Mouse (Mus musculus) midbrain, embryonic 16.5 days (tissue): ENCODE results near the gene 1700012B07Rik. TPM values are rescaled to one million over a fixed set of nuclear protein-coding genes. Genes with fewer than 3 reads are reported as not detected.

ENCODE experiments used
- ATAC-seq: fragments of 200-750 bp; cut with Nextera tagmentation; 2 replicates; pipeline ENCODE4 v1.8.0; 2017; ENCODE audit warnings: moderate TSS enrichment
- H3K27ac ChIP-seq: fragments of 300-500 bp; sonication (generic); 2 replicates; pipeline ENCODE4 v1.5.1; 2014; ENCODE audit warnings: mild to moderate bottlenecking, low read length, mixed read lengths
- H3K27me3 ChIP-seq: fragments of 300-500 bp; sonication (generic); 2 replicates; pipeline ENCODE4 v1.6.1; 2014; ENCODE audit warnings: low read depth, low read length, mixed read lengths; ENCODE audit not compliant: control insufficient read depth, insufficient read depth
- H3K36me3 ChIP-seq: fragments of 300-500 bp; sonication (generic); 2 replicates; pipeline ENCODE4 v1.6.1; 2014; ENCODE audit warnings: mild to moderate bottlenecking, low read length, moderate library complexity, mixed read lengths; ENCODE audit not compliant: control insufficient read depth, insufficient read depth
- H3K4me1 ChIP-seq: fragments of 300-500 bp; sonication (generic); 2 replicates; pipeline ENCODE4 v1.6.1; 2014; ENCODE audit warnings: mild to moderate bottlenecking, low read length, mixed read lengths; ENCODE audit not compliant: control insufficient read depth, insufficient read depth
- H3K4me2 ChIP-seq: fragments of 300-500 bp; sonication (generic); 2 replicates; pipeline ENCODE4 v1.6.1; 2014; ENCODE audit warnings: mild to moderate bottlenecking, low read length, mixed read lengths
- H3K4me3 ChIP-seq: fragments of 300-500 bp; sonication (generic); 2 replicates; pipeline ENCODE4 v1.5.1; 2014; ENCODE audit warnings: low read depth, mild to moderate bottlenecking, low read length, moderate library complexity, mixed read lengths
- H3K9ac ChIP-seq: fragments of 300-500 bp; sonication (generic); 2 replicates; pipeline ENCODE4 v1.6.1; 2014; ENCODE audit warnings: low read depth, low read length, mixed read lengths
- H3K9me3 ChIP-seq: fragments of 300-500 bp; sonication (generic); replicated peaks from 2 replicates; pipeline ENCODE4 v1.6.1; 2014; ENCODE audit warnings: mild to moderate bottlenecking, low read length, mixed read lengths; ENCODE audit not compliant: control insufficient read depth, poor library complexity, severe bottlenecking
- WGBS: fragments of 180-500 bp; shearing (Covaris S2); extraction: QIAGEN DNeasy Blood & Tissue Kit; methylation state at CpG from one replicate; pipeline ENCODE4 v1.1.7; 2014; 5-methylcytosine and 5-hydroxymethylcytosine counted together
- polyA plus RNA-seq: library from polyadenylated mRNA; unstranded; fragments of >200 nt; fragmentation: Nextera tagmentation; extraction: Ambion mirVana; gene quantifications from 2 replicates; pipeline ENCODE4 v1.2.1, GENCODE M21; 2015

1700012B07Rik gene
- polyA plus RNA-seq, 1 experiment from 2014 or later: not detected

DNA sequence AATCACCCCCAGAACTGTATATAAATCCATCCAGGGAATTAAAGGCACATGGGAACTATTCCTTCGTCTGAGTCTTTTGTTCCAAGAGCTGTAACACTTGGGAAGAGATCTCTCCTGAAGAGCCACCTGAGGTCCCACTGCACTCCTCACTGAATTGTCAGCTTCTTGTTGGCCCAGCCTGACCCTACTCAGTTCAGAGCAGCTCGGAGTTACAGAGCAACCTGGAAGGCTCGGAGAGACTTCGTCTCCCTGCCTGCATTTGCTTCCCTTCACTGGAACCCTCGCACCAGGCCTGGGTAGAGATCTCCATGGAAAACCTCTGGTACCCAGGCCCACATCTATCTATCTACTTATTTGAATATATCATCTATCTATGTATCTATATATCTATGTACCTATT, 40.0 kb upstream of the 1700012B07Rik start:
- no peak overlapping the region for H3K9ac ChIP-seq
- 87% methylated on average over 5 of the region's 5 CpGs for WGBS
- H3K36me3 ChIP-seq: no peaks in the 10 kb centered on the region
- no peaks in the 10 kb centered on the region for H3K9me3 ChIP-seq
- no peaks in the 10 kb centered on the region for H3K27me3 ChIP-seq
- no peak overlapping the region for H3K4me3 ChIP-seq
- H3K4me2 ChIP-seq: no peak overlapping the region
- no peaks in the 10 kb centered on the region for H3K4me1 ChIP-seq
- no peak overlapping the region for H3K27ac ChIP-seq
- ATAC-seq: no peak

- Histone ChIP-seq H3K27ac (no peak overlapping the region), H3K36me3 (no peaks in the 10 kb centered on the region), H3K9ac (no peak overlapping the region), H3K4me1 (no peaks in the 10 kb centered on the region), H3K9me3 (no peaks in the 10 kb centered on the region), H3K4me3 (no peak overlapping the region), H3K27me3 (no peaks in the 10 kb centered on the region), H3K4me2 (no peak overlapping the region)
- no peak for ATAC-seq
- WGBS: 80% methylated on average over 11 of the region's 11 CpGs
Observed at GRCm38 (mm10) chr11:109866537-109867160, 38.8 kb upstream of the 1700012B07Rik start.

- H3K9ac ChIP-seq: no peak overlapping the region
- WGBS: 87% methylated on average over 8 of the region's 8 CpGs
- no peaks in the 10 kb centered on the region for H3K9me3 ChIP-seq
- H3K4me2 ChIP-seq: no peak overlapping the region
- no peaks in the 10 kb centered on the region for H3K27me3 ChIP-seq
- H3K4me3 ChIP-seq: no peak overlapping the region
- H3K27ac ChIP-seq: no peak overlapping the region
- H3K4me1 ChIP-seq: peaks cover under 1% of the 10 kb centered on the region; the same call in 1 of the 2 replicates
- no peak for ATAC-seq
- no peaks in the 10 kb centered on the region for H3K36me3 ChIP-seq
Observed at GRCm38 (mm10) chr11:109865526-109865925, 37.7 kb upstream of the 1700012B07Rik start.

GRCm38 (mm10) chr11:109863951-109864350, 36.1 kb upstream of the 1700012B07Rik start:
- no peaks in the 10 kb centered on the region for H3K27me3 ChIP-seq
- H3K4me2 ChIP-seq: no peak overlapping the region
- H3K4me3 ChIP-seq: no peak overlapping the region
- H3K27ac ChIP-seq: no peak overlapping the region
- H3K36me3 ChIP-seq: no peaks in the 10 kb centered on the region
- no peak for ATAC-seq
- H3K9ac ChIP-seq: no peak overlapping the region
- peaks cover 5% of the 10 kb centered on the region for H3K4me1 ChIP-seq
- no peaks in the 10 kb centered on the region for H3K9me3 ChIP-seq
- WGBS: 89% methylated on average over 7 of the region's 7 CpGs

- Histone ChIP-seq H3K27me3 (no peaks in the 10 kb centered on the region), H3K27ac (no peak overlapping the region), H3K9ac (no peak overlapping the region), H3K4me3 (no peak overlapping the region), H3K36me3 (no peaks in the 10 kb centered on the region), H3K4me2 (no peak overlapping the region), H3K9me3 (no peaks in the 10 kb centered on the region), H3K4me1 (peaks cover 5% of the 10 kb centered on the region)
- 71% methylated on average over 9 of the region's 9 CpGs for WGBS
- ATAC-seq: no peak
Observed at GRCm38 (mm10) chr11:109863194-109863746, 35.4 kb upstream of the 1700012B07Rik start.

DNA sequence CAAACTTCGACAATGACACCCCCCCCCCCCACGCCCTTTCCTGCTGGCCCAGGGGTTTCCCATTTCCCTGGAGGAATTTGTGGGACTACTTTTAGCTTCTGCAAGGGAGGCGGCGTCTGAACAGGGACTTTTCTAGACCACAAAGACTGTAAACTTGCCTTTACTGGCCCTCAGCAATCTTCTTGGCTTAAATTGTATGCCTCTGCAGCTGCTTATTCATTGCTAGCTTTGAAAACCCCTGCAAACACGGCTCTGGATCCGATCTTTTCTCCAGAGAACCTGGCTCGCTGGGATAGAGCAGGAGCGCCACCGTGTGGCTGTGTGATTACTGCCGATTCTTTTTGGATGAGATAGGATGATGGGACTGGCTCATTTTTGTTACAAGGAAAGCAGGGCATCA, 32.7 kb upstream of the 1700012B07Rik start:
- 0 out of 2 replicates have a peak, but pooled peaks have one; percentile 39 for ATAC-seq
- no peak overlapping the region for H3K9ac ChIP-seq

DNA sequence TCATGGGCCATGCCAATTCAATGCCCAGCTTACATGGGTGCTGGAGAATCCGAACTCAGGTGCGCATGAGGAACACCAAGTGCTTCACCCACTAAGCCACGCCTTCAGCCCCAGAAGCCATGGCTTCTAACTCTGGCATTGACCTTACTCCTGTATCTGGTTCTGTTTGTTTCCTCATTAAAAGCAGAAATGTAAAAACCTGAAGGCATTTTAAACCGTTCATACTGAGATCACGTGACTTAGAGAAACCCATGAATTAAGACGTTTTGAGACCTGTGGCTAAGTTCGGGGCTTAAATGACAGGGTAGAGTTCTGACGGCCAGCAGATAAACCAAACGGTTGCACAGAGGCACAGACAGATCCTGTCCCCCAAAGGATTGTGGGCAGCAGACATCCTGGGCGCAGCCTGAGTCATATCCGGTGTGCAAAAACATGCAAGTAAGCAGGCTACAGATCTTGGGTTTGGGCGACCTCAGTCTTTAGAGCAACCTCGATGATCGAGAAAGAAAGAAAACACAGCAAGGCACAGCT, 32.2 kb upstream of the 1700012B07Rik start:
- no peak overlapping the region for H3K9ac ChIP-seq
- no peaks in the 10 kb centered on the region for H3K36me3 ChIP-seq
- no peak overlapping the region for H3K27ac ChIP-seq
- H3K4me1 ChIP-seq: peaks cover 5% of the 10 kb centered on the region
- 70% methylated on average over 14 of the region's 14 CpGs for WGBS
- H3K27me3 ChIP-seq: no peaks in the 10 kb centered on the region
- no peak for ATAC-seq
- H3K4me3 ChIP-seq: no peak overlapping the region
- no peaks in the 10 kb centered on the region for H3K9me3 ChIP-seq
- H3K4me2 ChIP-seq: peak overlapping the region; percentile 31

More for the DNA sequence above, 32.7 kb upstream of the 1700012B07Rik start:
- Histone ChIP-seq H3K27ac (no peak overlapping the region), H3K4me3 (no peak overlapping the region), H3K4me2 (peak overlapping the region; percentile 31), H3K36me3 (no peaks in the 10 kb centered on the region), H3K9me3 (no peaks in the 10 kb centered on the region), H3K27me3 (no peaks in the 10 kb centered on the region), H3K4me1 (peaks cover 5% of the 10 kb centered on the region)
- 12% methylated on average over 10 of the region's 10 CpGs for WGBS

DNA sequence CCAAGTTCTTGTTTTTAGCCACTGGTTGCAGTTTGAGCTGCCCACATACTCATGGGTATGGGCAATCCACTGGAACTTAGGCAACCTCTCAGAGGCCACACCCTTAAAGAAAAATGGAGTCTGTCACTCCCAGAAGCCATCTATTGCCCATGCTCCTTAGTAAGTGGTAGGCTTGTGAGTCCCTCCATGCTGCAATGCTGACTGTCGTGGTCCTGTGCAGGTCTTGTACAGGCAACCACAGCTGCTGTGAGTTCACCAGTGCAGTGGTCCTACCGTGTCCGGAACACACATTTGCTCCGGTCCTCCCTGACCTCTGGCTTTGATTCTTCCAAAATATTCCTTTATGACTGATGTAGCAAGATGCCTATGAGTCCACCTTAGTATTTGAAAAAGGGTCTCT, 31.6 kb upstream of the 1700012B07Rik start:
- Histone ChIP-seq H3K27ac (no peak overlapping the region), H3K4me1 (peaks cover 5% of the 10 kb centered on the region), H3K27me3 (no peaks in the 10 kb centered on the region), H3K36me3 (no peaks in the 10 kb centered on the region), H3K9me3 (no peaks in the 10 kb centered on the region), H3K9ac (no peak overlapping the region), H3K4me2 (no peak overlapping the region), H3K4me3 (no peak overlapping the region)
- WGBS: 93% methylated on average over 4 of the region's 4 CpGs
- no peak for ATAC-seq

DNA sequence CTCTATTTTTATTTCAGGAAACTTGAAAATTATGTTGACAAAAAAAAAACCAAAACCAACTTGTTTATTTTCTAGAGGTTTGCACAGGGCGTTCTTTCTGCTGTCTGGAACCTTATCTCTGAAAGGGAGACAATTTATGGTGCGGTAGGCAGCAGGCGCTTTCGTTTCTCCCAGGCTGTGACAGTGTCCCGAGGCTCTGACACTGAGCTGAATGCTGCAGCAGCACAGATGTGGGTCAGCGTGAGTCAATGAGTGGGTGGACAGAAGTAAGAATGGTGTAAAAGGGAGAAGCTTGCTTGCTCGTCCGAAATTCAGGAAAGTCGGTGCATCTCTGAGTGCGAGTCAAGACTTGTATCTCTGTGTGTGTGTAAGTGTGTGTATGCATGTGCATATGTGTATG, 29.2 kb upstream of the 1700012B07Rik start:
- no peak overlapping the region for H3K4me2 ChIP-seq
- 89% methylated on average over 10 of the region's 10 CpGs for WGBS
- peaks cover 7% of the 10 kb centered on the region for H3K4me1 ChIP-seq
- H3K27me3 ChIP-seq: no peaks in the 10 kb centered on the region
- H3K4me3 ChIP-seq: no peak overlapping the region
- no peak for ATAC-seq
- H3K9me3 ChIP-seq: no peaks in the 10 kb centered on the region
- no peak overlapping the region for H3K27ac ChIP-seq
- no peak overlapping the region for H3K9ac ChIP-seq
- no peaks in the 10 kb centered on the region for H3K36me3 ChIP-seq
